Mouse (Mus musculus) T-helper 2 cell (primary cell): ENCODE results near the gene Acot7.

Experiments
- in situ Hi-C: fragments of 300-600 bp; cut with MboI, MseI; formaldehyde crosslinking; loops from one replicate; pipeline ENCODE4 v1.15.1; 2025; ENCODE audit warnings: high pct_unique_total_duplicates

The Acot7 gene

DNA sequence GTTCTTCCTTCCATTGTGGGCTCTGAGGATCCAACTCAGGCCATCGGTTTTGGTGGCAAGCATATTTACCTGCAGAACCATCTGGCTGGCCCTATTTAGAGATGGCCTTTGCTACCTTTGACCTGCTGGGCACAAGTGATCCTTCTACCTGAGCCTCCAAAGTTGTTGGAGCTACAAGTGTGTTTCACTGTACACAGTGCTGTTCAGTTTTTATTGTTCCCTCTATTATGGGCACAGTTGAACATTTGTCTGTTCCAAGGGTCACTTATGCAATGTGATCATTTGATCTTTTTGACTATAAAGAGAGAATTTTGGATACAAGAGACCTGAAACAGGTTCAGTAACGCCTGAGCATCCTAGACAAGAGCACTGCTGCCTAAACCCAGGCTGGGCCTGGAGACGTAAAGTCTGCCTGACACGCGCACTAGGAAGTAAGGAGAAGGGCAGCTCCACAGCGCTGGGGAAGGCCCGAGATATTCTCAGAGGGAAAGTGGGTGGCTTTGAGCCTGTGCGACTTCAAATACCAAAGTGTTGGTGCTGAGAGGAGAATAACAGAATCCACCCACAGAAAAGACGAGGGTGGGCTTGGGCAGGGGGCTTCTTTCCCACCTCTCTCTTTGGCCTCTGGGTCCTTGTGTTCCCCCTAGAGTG, 65.4 kb downstream of the Acot7 start:
- in situ Hi-C loops = no loop called here

DNA sequence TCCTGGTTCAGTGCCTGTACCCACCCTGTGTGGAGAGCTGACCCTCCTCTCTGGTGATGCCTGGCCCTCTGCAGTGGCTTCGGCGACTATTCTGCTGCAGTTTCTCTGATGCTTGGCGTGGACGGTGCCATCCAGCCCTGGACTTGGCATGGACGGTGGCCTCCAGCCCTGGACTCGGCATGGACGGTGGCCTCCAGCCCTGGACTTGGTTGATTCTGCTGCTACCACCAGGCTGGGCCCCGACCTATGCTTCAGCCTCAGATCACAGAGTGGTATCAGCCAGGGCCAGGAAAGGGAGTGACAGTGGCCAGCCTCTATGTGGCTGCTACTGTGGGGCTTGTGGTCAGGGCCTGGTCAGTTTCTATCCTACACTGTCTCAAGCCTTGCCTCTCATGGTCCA, 66.0 kb downstream of the Acot7 start:
- in situ Hi-C loops = no loop called here

DNA sequence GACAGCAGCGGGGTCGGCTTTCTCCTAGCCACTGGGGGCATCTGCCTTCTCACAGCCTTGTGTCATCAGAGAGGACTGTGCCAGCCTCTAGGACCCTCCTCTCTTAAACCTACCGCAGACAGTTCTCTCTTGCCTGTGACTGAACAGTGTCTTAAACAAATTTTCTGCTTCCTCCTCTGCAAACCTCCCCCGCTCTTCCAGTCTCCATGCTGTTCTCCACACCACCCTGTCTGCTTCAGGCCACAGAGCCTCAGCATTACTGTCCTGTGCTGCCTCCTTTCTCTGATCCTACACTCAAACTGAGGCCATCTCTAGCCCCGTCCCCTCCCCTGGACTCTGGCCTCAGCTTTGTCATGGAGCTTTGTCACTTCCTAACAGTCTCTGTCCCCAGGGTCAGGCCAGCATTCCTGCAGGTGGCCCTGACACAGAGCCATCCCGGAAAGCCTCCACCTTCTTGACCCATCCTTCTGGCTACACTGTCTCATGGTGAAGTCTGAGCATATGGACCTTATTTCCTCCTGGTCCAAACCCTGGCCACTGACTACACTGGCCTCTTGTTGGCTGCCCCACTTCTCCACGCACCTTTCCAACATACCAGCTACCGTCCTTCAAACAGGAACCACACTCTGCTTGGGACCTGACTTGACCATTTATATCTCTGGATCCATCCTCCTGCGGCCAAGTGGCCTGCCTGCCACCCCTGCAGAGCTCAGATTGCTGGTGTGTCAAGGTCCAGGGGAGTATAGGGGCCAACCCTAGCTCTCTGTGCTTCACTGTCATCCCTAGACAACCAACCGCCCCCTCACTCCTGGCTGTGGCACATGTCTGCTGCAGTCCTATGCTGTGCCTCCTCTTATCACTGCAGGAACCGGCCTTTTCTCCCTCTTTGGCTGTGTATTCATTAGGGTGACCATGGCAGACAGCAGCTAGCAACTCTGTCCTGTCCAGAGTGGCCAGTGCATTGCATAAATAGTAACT, 66.9 kb downstream of the Acot7 start:
- in situ Hi-C loops = no loop called here

DNA sequence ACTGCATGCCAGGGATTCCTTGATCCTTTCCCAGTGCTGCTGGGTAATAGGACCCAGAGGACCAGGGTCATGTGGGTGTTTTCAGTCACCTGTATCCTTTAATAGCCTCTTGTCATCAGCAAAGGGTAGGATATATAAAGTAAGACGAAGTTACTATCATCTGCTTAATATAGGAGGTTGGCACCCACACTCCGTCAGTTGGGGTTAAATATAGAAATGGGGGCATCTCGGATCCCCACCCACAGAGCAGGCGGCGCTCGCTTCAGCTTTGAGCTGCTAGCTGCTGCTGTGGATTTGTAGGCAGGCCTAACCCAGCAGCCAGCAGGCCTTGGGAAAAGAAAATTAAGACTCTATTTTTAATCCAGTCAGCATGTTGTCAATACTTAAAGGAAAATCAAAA, 68.1 kb downstream of the Acot7 start:
- in situ Hi-C loops = no loop called here

DNA sequence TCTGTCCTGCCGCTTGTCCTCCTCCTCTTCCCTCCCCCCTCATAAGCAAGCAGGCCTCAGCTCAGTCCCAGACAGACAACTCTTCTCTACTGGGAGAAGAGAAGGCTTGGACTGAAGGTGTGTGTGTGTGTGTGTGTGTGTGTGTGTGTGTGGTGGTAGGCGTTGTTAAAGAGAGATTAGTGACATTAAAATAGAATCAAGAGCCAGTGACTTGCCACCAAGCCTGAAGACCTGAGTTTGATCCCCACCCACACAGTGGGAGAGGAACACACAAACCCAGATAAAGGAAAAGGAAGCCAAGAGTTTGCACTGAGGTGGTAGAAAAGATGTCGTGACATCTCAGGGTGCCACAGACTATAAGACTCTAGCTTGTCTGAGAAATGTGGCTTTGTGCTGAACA, 69.3 kb downstream of the Acot7 start:
- in situ Hi-C loops = no loop called here

DNA sequence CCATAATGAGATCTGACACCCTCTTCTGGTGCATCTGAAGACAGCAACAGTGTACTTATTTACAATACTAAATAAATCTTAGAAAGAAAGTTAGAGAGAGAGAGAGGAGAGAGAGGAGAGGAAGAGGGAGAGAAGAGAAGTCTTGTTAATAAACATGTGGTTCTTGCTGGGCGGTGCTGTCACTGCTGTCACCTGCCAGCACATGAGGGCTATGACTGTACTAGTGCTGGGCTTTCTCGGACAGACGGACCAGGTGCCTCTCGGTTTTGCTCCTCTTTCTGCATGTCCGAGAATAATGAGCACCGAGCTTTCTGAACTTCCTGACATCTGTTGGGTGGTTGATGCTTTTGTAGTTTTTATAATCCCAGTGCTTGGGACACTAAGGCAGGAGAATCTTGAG, 72.7 kb downstream of the Acot7 start:
- in situ Hi-C loops = no loop called here

DNA sequence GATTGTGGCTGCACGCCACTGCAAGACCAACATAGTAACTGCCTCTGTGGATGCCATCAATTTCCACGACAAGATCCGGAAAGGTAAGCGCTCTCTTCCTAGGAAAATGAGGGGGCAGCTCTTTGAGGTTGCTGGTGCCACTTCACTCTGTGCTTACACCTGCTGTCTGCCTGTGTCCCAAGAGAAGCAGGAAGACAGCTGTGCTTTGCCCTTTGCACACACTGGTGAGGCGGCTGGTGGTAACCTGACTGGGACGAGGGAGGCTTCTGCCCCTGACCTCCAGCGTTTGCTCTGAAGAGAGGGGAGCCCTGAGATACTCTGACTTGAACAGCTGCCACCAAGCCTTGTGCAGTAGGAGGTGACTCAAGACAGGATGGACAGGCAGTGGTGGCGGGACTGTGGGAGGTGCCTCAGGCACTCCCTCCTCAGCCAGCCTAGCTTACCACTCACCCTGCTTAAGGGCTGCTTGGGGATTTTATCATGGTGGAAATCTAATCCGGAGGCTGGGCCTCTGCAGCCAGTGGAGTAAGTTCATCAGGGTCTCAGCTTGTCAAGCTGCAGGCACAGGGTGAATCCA, 75.3 kb downstream of the Acot7 start:
- in situ Hi-C loops = no loop called here

DNA sequence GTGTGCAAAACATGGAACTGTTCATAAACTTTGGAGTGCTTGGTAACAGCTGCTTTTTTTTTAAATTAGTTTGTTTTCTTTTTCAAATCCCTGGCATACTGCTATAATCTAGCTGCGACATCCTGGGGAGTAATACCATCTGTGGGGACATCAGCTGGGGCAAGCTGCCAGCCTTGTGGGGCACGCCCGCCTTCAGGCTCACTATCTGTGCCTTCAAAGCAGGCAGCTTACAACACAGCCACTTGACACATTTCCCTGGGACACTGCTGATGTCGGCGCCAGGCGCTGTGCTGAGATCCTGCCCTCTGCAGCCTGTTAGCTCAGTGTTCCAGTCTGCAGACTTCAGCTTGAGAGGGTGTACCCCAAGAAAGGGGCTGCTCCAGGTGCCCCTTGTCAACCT, 79.1 kb downstream of the Acot7 start:
- in situ Hi-C loops = no loop called here

DNA sequence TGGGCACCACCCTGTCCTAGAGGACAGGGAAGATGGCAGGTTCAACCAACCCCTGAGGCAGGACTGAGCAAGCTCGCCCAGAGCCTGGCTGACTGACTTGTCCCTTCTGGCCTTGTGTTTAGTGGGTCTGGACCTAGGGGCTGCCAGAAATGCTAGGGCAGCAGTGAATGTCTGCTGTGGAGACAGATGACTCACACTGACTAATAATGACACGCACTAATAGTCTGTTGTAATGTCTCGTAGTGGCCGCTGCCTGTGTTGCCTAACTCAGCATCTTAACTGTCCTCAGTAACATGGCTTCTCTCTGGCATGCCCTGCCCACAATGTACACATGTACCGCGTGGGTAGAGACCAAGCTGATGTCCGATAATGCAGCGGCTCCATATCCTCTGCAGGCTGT, 82.5 kb downstream of the Acot7 start:
- in situ Hi-C loops = no loop called here

DNA sequence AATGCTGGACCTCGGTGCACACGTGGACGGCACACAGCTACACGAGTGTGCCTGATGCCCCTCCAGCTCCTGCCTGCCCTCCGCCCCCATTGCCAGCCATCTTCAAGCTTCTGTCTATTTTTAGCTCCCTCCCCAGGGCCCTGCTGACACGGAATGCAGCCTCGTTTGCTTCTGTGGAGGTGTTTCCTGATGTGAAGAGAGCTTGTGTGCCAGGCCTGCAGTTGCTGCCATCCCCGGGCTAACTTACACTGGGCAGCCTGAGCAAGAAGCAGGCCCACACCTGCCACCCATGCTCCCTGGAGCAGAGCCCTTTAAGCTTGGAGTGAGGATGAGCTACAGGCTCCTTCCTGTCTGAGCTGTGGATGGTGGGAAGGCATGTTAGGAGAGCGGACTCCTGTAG, 84.3 kb downstream of the Acot7 start:
- in situ Hi-C loops = no loop called here

DNA sequence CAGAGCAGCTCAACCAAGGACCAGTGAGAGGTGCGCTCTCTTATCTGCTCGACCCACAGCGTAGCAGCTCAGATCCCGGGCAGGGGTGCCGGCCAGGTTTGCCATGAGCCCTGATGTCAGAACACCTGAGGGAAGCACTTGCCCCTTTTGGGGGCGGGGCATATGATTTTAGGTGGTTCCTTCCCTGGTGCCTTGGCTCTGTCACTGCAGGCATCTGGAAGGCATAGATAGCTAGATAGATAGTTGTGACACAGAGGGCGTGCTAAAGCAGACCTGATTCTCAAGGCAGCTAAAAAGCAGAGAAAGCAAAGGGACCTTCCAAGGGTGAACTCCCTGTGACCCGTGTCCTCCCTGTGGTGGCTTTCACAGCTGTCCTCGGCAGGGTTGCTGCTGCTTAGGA, 85.2 kb downstream of the Acot7 start:
- in situ Hi-C loops = no loop called here

DNA sequence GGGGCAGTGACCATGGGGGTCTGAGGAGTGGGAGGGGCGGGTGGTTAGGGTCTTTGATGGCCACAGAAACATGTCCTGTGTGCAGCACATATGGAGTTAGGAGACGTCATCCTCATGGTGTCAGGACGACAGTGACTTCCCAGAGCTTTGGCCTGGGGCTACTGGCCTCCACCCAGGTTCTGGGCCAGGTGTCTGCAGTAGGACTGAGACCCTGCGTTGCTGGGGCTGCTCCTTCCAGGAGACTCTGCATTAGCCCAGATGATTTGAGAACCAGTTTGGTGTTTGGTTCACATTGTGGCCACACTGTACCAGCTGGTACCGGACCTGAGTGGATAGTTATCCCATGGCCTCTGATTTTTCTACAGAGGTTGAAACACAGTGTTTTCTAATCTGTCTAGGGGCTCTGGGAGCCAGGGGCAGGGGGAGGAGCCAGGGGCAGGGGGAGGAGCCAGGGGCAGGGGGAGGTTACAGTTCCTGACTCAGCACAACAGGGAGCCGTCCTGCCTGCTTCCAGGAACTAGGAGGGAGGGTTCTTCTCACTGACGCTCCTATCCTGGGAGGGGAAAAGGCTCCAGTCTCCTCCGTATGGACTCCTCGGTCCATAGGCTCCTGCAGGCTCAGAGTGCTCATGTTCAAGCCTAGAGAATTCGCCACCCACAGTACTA, 85.7 kb downstream of the Acot7 start:
- in situ Hi-C loops = no loop called here

DNA sequence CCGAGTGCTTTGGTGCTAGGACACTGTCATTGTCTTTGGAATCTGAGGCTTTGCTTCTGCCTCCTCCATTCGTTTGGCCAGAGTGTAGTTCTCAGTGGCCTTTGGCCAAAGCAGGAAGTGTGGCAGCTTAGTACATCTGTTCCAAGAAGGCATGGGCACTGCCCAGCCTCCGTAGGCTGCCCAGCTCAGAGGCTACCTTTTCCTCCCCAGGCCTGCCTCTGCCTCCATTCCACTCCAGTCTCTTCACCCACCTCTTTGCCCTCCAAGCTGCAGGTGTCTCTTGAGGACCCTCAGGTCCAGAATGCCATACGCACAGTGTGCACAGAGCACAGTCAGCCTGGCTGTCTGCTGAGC, 86.2 kb downstream of the Acot7 start:
- in situ Hi-C loops = no loop called here

DNA sequence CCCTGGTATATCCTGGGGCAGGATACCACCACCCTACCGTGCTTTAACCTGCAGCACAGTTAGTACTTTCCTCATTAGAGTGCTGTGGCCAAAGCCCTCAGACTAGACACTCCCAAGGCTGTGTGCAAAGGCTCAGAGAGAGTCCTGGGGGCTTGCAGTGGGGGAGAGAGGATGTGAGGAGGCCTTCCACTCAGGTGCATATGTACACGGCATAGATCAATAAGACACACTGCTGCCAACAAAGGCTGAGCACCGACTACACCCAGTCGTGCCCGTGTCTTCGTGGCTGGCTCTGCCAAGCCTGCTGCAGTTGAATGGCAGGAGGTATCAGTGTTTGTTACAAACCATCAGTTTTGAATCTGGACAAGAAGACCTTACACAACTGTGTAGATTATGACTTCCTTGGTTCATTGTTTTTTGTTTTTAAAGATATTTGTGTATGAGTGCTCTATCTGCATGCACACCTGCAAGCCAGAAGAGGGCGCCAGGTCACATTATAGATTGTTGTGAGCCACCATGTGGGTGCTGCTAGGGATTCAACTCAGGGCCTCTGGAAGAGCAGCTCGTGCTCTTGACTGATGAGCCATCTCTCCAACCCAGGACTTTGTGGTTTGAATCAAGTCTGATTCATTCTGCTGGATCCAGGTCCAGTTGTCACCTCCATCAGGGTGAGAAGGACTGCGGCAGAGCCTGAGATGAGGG, 87.1 kb downstream of the Acot7 start:
- in situ Hi-C loops = no loop called here

DNA sequence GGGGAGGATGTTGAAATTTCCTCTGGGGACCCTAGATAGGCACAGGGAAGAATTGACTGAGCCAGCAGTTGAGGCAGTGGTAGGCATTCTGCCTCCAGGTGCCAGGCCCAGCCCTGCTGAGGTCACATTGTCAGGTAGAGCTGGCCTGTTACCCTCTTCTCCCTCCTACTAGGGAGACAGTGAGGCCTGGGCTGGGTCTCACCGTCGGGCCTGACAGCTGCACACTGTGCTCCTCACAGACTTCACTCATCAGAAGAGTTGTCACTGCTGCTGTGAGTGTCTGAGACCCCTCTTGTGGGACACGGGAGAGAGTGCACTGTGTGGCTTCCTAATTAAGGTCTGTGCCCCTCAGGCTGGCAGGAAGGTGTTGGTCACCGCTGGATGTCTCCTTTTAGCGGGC, 87.9 kb downstream of the Acot7 start:
- in situ Hi-C loops = no loop called here

DNA sequence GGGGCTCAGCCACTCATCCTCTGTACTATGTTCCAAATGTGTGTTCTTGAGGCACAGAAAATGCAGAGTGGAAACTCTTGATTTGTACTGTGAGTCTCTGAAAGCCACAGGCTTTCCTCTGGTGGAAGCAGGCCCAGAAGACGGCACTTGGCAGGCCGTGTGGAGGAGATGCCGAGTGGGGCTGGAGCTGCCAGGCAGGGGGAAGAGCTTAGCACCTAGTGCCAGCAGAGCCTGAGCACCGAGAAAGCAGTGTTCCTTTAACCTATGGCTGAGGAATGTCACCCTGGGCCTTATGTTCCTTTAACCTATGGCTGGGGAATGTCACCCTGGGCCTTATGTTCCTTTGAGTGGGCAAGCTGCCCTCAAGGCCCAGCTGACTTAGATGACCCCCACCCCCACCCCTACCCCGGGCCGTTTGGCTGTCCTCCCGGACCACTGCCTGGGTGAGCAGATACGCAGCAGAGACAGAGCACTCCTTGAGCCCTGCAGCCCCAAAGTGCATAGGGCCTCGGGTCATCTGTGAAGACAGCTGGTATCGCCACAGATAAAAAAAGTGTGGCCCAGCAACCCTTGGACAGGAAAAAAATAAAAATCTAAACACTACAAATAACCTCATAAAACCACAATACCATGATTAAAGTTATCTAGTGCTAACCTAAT, 88.4 kb downstream of the Acot7 start:
- in situ Hi-C loops = no loop called here

DNA sequence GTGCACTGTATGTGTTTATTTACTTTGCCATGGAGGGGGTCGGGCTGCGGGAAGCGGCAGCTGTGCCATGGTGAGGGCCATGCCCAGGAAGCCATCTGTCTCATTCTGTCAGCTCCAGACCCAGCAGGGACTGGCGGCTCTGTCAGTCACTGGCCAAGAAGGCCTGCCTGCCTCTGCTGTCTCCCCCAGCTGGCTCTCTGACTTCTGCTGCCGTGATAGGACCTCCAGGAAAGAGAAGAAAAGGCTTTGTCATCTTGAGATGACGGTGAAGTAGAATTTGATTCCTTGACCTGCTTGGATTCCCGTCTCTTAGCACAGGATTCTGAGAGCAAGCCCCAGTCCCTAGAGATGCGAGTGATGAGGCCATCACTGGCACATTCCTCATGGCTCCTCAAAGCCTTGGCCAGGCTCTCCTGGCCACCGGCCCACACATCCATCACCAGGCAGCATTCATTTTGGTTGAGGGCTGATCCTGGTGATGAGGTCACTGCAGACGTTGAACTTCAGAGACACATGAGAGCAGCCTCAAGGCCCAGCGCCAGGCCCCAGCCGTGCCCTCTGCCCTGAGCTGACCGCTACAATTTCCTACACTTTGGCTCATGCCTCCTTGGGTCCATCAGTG, 89.9 kb downstream of the Acot7 start:
- in situ Hi-C loops = no loop called here

DNA sequence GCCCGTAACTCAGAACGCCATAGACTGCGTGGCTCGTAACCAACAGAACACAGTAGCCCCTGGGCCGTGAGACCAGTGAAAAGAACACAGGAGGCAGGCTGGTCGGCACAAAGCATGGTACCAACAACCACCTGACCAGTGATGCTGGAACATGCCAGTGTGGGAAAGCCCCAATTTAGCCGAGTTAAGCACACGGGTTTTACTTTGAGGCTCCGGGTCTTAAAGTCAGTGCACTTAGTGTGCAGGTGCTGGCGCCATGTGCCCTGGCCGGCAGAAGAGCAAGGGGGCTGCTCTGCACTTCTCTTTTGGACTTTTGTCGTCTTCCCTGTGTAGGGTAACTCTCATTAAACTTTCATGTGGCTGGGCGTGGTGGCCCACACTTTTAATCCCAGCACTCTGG, 92.0 kb downstream of the Acot7 start:
- in situ Hi-C loops = no loop called here

DNA sequence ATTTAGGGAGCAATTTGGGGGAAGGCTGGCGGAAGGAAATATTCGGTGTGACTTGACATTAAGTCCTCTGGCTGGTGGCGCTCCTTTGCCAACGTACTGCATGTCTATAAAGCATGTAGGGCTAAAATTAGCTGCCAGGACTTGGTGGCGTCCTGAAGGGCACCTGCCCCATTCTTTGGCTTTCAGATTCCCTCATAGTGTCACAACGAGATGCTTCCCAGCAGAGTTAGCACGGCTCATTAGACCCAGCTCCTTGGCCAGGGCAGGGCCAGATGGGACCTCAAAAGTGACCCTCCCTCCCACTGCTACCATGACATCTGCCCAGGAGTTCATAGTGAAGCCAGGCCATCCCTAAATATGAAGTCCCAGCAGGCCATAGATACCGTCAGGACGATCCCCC, 92.7 kb downstream of the Acot7 start:
- in situ Hi-C loops = no loop called here

DNA sequence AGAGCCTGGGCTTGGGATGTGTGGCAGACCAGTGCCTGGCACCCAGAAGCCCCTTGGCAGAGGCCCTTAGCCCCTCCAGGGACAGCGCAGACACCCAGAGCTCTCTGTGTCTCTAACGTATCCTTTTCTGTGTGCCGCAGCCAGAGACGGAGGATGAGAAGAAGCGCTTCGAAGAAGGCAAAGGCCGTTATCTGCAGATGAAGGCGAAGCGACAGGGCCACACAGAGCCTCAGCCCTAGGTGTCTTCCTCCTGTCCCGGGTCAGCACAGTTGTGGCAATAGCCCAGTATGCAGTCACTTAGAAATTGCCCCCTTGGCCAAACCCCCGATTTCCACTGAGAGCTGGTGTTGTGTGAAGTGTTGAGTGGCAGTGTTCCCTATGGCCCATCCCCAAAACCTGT, 93.4 kb downstream of the Acot7 start:
- in situ Hi-C loops = no loop called here

DNA sequence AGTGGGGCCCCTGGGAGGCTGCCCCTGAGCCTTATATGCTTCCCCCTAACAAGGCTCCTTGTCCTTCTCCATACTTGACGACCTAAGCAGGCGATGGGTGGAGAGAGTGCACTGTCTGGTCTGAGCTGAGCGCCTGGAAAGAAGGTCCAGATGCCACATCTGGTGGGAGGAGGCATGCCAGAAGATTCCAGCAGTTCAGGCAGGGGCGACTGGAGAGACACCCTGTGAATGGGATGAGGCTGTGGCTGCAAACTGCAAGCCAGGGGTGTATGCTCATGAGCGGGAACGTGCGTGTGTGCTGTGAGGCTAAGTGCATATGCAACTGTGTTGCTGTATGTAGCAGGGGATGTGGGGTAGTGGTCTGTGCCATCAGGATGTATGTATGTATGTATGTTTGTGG, 94.1 kb downstream of the Acot7 start:
- in situ Hi-C loops = no loop called here
